Mouse (Mus musculus) embryonic facial prominence, embryonic 15.5 days (tissue): ENCODE results near the gene Gar1. TPM values are rescaled to one million over a fixed set of nuclear protein-coding genes. Genes with fewer than 3 reads are reported as not detected.
A peak's percentile ranks its signal among the peaks of the same experiment; 100 is the strongest.

ENCODE experiments used
- ATAC-seq: fragments of 200-750 bp; cut with Nextera tagmentation; 2 replicates; pipeline ENCODE4 v1.8.0; 2017; ENCODE audit warnings: low read depth, moderate TSS enrichment; ENCODE audit not compliant: insufficient number of reproducible peaks, low FRiP score, low TSS enrichment
- H3K27ac ChIP-seq: fragments of 300-500 bp; sonication (generic); replicated peaks from 2 replicates; pipeline ENCODE4 v1.5.1; 2015; ENCODE audit warnings: mild to moderate bottlenecking, inconsistent platforms
- H3K27me3 ChIP-seq: fragments of 300-500 bp; sonication (generic); 2 replicates; pipeline ENCODE4 v1.6.1; 2015; ENCODE audit warnings: inconsistent platforms
- H3K36me3 ChIP-seq: fragments of 300-500 bp; sonication (generic); 2 replicates; pipeline ENCODE4 v1.6.1; 2015; ENCODE audit warnings: mild to moderate bottlenecking, inconsistent platforms
- H3K4me1 ChIP-seq: fragments of 300-500 bp; sonication (generic); 2 replicates; pipeline ENCODE4 v1.6.1; 2015; ENCODE audit warnings: inconsistent platforms
- H3K4me2 ChIP-seq: fragments of 300-500 bp; sonication (generic); replicated peaks from 2 replicates; pipeline ENCODE4 v1.6.1; 2015; ENCODE audit warnings: mild to moderate bottlenecking, inconsistent platforms
- H3K4me3 ChIP-seq: fragments of 300-500 bp; sonication (generic); replicated peaks from 2 replicates; pipeline ENCODE4 v1.5.1; 2015; ENCODE audit warnings: mild to moderate bottlenecking, inconsistent platforms
- H3K9ac ChIP-seq: fragments of 300-500 bp; sonication (generic); 2 replicates; pipeline ENCODE4 v1.6.1; 2015; ENCODE audit warnings: inconsistent platforms
- H3K9me3 ChIP-seq: fragments of 300-500 bp; sonication (generic); replicated peaks from 2 replicates; pipeline ENCODE4 v1.6.1; 2016; ENCODE audit warnings: inconsistent platforms
- WGBS: fragments of 180-500 bp; shearing (Covaris S2); methylation state at CpG from one replicate; pipeline ENCODE4 v1.1.7; 2015; 5-methylcytosine and 5-hydroxymethylcytosine counted together
- polyA plus RNA-seq: library from polyadenylated mRNA; unstranded; fragments of >200 nt; fragmentation: Nextera tagmentation; extraction: Ambion mirVana; gene quantifications from 2 replicates; pipeline ENCODE4 v1.2.1, GENCODE M21; 2015

Gar1 gene
- polyA plus RNA-seq, 1 experiment from 2014 or later: 73.6 TPM

DNA sequence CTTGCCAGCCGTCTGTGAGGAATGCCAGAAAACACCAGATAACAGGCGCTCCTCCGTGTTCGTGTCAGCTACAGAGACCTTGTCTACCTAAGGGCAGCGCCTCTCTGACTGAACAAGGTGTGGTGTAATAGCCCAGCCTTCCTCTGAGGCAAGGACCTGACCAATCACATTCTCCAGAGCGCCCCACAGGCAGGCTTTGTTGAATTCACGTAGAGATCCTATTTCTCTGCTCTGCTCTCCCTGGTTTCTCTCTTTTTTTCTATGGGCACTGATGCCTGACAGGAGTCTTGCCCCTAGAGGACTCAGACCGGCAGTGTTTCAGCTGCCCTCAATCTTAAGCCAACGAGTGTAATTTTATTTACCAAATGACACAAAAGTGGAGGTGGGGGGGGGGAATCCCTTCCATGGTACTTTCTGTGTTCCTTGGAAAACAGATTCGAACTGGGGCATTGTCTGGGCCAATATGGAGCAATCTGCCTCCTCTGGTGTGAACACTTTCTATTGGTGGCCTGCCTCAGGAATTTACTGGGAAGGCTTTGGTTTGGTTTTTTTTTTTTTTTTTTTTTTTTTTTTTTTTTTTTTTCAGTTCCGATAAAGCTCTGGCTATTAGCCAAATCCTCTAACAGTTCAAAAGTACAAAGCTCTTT is 5.0 kb upstream of the Gar1 start:
- H3K4me2 ChIP-seq: peak overlapping the region; percentile 10; the same call in 1 of the 2 replicates
- no peak overlapping the region for H3K4me3 ChIP-seq
- no peak for ATAC-seq

DNA sequence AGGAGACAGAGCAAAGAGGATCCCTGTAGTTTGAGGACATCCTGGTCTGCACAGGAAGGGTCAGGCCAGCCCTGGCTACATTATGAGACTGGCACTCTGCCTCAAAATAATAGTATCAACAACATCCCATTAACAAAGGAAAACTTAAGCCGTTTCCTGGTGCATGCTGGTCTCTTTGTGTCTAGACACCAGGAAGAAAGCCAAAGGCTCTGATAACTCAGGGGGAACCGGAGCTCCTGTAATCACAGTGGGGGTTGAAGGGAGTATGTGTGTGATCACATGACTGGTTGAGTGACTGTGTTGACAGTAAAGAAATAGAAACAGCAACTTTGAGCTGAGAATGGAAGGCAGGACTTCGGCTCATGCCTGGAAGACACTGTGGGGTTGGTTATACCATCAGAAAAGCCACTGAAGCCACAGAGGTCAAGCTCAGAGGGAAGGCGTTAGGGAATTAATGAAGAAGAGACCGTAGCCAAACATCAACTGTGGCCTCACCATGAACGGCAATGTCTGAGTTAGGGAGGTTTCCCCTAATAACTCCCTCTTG is 4.3 kb upstream of the Gar1 start, which contains the start of gene Cfi:
Gene Cfi, plus strand, starts transcription at position 497 of the 547 bp plus-strand sequence.
- Histone ChIP-seq H3K4me1 (no peaks in the 10 kb centered on the region; the same call in 1 of the 2 replicates), H3K4me3 (no peak within 1 kb of the TSS), H3K27ac (no peak within 1 kb of the TSS), H3K36me3 (no peaks in the 10 kb centered on the region), H3K9ac (no peak within 1 kb of the TSS), H3K27me3 (peaks cover 3% of the 10 kb centered on the region; the same call in 1 of the 2 replicates), H3K9me3 (no peaks in the 10 kb centered on the region), H3K4me2 (peak within 1 kb of the TSS; percentile 10; the same call in 1 of the 2 replicates)
- no peak for ATAC-seq
- WGBS: 61% methylated on average over 6 of the region's 6 CpGs

More for the DNA sequence above, 5.0 kb upstream of the Gar1 start:
- no peak overlapping the region for H3K9ac ChIP-seq
- H3K9me3 ChIP-seq: no peaks in the 10 kb centered on the region
- peaks cover 3% of the 10 kb centered on the region; the same call in 1 of the 2 replicates for H3K27me3 ChIP-seq
- WGBS: 16% methylated on average over 11 of the region's 11 CpGs
- H3K4me1 ChIP-seq: no peaks in the 10 kb centered on the region; the same call in 1 of the 2 replicates
- no peaks in the 10 kb centered on the region for H3K36me3 ChIP-seq
- no peak overlapping the region for H3K27ac ChIP-seq

DNA sequence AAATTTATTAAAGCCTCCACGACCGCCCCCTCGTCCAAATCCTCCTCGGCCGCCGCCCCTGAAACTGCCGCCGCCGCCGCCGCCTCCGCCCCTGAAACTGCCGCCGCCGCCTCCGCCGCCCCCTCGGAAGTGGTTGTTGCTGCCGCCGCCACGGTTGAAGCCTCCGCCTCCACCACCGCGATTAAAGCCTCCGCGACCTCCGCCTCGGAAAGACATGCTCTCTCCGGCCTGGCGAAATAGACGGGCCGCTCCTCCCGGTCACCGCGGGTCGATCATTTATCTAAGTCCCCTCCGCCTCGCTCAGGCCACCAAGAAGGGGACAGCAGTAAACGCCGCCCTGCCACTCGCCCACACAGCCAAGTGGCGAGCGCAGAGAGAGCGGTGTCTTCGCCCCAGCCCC is 570 bp downstream of the Gar1 start:
- peak overlapping the region; percentile 82 for H3K4me3 ChIP-seq
- WGBS: 0% methylated on average over 38 of the region's 45 CpGs
- H3K9me3 ChIP-seq: no peaks in the 10 kb centered on the region
- H3K27ac ChIP-seq: peak overlapping the region; percentile 91
- ATAC-seq: peak; percentile 5; the same call in 1 of the 2 replicates
- peaks cover 3% of the 10 kb centered on the region; the same call in 1 of the 2 replicates for H3K27me3 ChIP-seq
- peak overlapping the region; percentile 76 for H3K9ac ChIP-seq
- H3K4me2 ChIP-seq: peak overlapping the region; percentile 75
- peaks cover 25% of the 10 kb centered on the region for H3K36me3 ChIP-seq
- H3K4me1 ChIP-seq: peaks cover 11% of the 10 kb centered on the region

DNA sequence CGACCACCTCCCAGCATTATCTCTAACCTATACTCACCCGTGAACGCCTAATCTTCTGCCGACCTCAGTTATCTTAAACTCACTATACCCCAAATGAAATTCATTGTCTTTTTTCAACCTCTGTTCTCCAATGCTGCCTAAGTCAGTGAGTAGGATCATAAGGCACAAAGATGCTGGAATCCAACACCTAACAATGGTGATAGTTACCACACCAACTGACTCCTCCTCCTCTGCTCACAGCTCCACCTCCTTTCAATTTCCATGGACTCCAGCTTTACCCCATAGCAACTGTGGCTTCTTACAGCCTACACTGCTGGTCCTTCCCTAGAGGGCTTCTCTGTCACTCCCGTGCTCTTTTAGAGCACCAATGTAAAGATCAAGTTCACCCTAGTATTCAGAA is 3.5 kb downstream of the Gar1 start:
- Histone ChIP-seq H3K4me2 (no peak overlapping the region), H3K27me3 (peaks cover 3% of the 10 kb centered on the region; the same call in 1 of the 2 replicates), H3K9ac (no peak overlapping the region), H3K9me3 (no peaks in the 10 kb centered on the region), H3K4me3 (no peak overlapping the region), H3K36me3 (peaks cover 49% of the 10 kb centered on the region), H3K4me1 (peaks cover 11% of the 10 kb centered on the region), H3K27ac (no peak overlapping the region)
- WGBS: 96% methylated on average over 5 of the region's 5 CpGs
- no peak for ATAC-seq

DNA sequence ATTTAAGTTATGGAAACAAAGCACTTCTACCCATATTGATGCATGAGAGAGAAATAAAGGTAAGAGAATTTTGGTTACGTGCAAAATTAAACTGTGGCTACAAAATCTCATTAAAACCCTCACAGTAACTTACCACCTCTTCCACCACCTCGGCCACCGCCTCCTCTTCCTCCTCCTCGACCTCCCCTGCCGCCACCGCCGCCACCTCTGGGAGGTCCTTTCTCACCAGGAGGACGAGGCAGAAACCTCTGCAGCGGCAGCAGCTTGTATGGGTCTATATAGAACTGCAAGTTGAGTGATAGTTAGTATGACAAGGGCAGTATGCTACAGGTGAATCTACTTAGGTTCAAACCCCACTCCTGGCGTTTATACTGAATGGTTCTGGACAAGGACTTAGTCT is 4.5 kb downstream of the Gar1 start:
- H3K9me3 ChIP-seq: no peaks in the 10 kb centered on the region
- ATAC-seq: no peak
- H3K27ac ChIP-seq: no peak overlapping the region
- peaks cover 49% of the 10 kb centered on the region for H3K36me3 ChIP-seq
- no peak overlapping the region for H3K9ac ChIP-seq
- H3K4me1 ChIP-seq: peaks cover 11% of the 10 kb centered on the region
- H3K4me2 ChIP-seq: no peak overlapping the region
- WGBS: 91% methylated on average over 10 of the region's 10 CpGs
- no peaks in the 10 kb centered on the region for H3K27me3 ChIP-seq
- H3K4me3 ChIP-seq: no peak overlapping the region

DNA sequence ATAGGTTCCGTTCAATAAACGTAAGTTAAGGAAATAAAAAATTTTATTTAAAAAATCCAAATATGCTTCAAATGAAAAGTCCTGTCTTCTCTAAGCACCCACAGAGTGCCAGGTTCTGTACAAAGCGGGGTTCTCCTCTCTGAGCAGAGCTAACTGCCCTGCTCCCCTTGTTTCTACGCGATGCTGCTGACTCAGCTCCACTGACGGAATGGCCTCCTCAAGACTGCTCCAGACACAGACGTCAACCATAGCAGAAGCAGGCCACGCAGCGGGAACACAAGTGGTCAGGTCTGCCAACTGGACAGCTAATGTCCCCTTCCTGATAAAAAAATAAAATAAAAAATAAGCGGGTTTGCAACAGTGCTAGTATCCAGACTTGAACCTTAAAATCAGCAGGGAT is 6.3 kb downstream of the Gar1 start:
- no peak overlapping the region for H3K4me2 ChIP-seq
- no peak overlapping the region for H3K4me3 ChIP-seq
- H3K4me1 ChIP-seq: peaks cover 7% of the 10 kb centered on the region
- no peaks in the 10 kb centered on the region for H3K27me3 ChIP-seq
- H3K27ac ChIP-seq: no peak overlapping the region
- no peak overlapping the region for H3K9ac ChIP-seq
- no peaks in the 10 kb centered on the region for H3K9me3 ChIP-seq
- H3K36me3 ChIP-seq: peaks cover 49% of the 10 kb centered on the region
- 91% methylated on average over 10 of the region's 10 CpGs for WGBS
- no peak for ATAC-seq

DNA sequence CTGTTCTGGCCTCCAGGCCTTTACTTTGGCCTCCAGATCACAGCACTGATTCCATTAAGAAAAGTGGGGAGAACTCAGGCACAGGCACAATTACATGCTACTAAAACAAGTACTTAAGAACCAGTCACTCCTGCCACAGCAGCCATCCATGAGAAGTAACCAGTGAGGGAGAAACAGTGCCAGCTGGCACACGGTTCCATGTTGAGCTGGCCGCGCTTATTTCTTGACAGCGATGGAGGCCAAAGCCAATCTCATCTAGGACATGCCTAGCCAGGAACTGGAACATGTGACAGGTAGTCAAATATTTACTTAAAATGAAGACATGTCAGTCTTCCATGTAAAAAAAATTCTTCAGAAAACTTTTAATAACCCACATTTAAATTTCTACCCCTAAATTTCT is 7.0 kb downstream of the Gar1 start:
- Histone ChIP-seq H3K4me3 (no peak overlapping the region), H3K4me1 (no peaks in the 10 kb centered on the region), H3K4me2 (no peak overlapping the region), H3K27me3 (no peaks in the 10 kb centered on the region), H3K36me3 (peaks cover 49% of the 10 kb centered on the region), H3K27ac (no peak overlapping the region), H3K9me3 (no peaks in the 10 kb centered on the region), H3K9ac (no peak overlapping the region)
- WGBS: 94% methylated on average over 4 of the region's 4 CpGs
- no peak for ATAC-seq

DNA sequence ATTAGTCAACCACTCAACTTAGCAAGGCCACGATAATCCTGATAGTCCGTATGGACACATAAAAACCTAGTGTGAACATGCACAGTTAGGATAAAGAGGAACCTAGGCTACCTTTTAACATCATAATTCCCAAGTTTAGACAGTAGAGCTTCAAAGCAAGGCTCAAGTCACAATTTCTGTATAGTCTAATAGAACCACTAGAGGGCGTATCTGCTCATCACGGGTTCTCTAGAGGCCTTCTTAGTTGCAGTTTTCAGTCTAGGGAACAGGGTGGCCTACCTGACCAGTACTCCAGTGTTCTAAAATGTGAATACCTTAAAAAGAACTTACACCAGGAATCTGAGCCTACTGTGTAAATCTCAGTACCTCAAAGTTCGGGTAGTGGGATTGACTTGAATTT is 7.9 kb downstream of the Gar1 start:
- H3K27ac ChIP-seq: no peak overlapping the region
- no peak for ATAC-seq
- H3K4me2 ChIP-seq: no peak overlapping the region
- no peaks in the 10 kb centered on the region for H3K4me1 ChIP-seq
- WGBS: 52% methylated on average over 5 of the region's 5 CpGs
- no peaks in the 10 kb centered on the region for H3K9me3 ChIP-seq
- no peak overlapping the region for H3K4me3 ChIP-seq
- no peaks in the 10 kb centered on the region for H3K27me3 ChIP-seq
- H3K9ac ChIP-seq: no peak overlapping the region
- H3K36me3 ChIP-seq: peaks cover 48% of the 10 kb centered on the region

DNA sequence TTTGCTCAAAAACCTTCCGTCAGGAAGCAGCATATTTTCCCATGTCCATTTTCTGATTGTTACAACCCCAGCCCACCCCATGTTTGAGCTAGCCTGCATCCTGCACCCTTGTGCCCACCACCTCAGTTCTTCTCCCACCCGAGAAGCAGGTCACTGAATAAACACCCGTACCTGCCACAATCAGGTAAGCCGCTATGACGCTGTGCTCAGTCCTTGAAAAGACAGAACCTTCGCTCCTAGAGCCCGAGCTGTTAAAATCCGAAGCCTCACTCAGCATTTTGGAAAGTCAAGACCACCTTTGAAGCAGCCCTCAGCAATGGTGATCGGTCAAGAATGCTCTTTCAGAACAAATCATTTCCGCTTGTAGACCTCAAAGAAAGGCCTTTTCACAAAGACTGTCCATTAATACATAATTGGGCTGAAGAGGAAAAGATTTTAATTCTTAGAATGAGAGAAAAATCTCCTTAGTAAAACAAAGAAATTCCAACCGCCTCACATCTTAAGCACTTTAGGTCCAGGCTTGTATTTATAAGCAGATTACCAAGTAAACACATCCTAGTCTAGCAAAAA is 8.9 kb downstream of the Gar1 start, which contains the start of gene Rrh:
Gene Rrh, minus strand, starts transcription at position 382 of the 570 bp plus-strand sequence.
- WGBS: 86% methylated on average over 11 of the region's 11 CpGs
- H3K9ac ChIP-seq: no peak within 1 kb of the TSS
- no peak for ATAC-seq
- H3K4me2 ChIP-seq: no peak within 1 kb of the TSS
- no peak within 1 kb of the TSS for H3K4me3 ChIP-seq
- H3K4me1 ChIP-seq: no peaks in the 10 kb centered on the region
- no peaks in the 10 kb centered on the region for H3K9me3 ChIP-seq
- H3K27me3 ChIP-seq: no peaks in the 10 kb centered on the region
- H3K36me3 ChIP-seq: peaks cover 40% of the 10 kb centered on the region
- no peak within 1 kb of the TSS for H3K27ac ChIP-seq

DNA sequence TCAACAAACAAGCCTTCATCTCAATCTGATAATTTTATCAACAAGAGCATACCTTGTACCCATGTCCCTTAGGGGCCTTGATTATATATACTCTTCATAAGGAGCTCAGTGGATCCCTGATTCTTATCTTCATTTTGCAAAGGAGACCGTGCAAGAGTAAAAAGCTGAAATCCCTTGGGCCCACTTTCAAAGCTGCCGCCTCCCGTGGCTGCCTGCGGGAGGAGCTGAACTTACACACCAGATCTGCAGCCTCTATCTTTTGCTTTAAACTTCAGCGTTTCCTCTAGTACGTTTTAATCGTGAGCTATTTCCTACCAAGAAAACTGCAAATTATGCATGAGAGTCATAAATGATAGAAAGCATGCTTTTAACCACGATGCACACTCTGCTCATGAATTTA is 9.5 kb downstream of the Gar1 start:
- Histone ChIP-seq H3K27me3 (no peaks in the 10 kb centered on the region), H3K9ac (no peak overlapping the region), H3K4me1 (no peaks in the 10 kb centered on the region), H3K36me3 (peaks cover 37% of the 10 kb centered on the region), H3K9me3 (no peaks in the 10 kb centered on the region), H3K4me2 (no peak overlapping the region), H3K27ac (no peak overlapping the region), H3K4me3 (no peak overlapping the region)
- 69% methylated on average over 8 of the region's 8 CpGs for WGBS
- no peak for ATAC-seq

DNA sequence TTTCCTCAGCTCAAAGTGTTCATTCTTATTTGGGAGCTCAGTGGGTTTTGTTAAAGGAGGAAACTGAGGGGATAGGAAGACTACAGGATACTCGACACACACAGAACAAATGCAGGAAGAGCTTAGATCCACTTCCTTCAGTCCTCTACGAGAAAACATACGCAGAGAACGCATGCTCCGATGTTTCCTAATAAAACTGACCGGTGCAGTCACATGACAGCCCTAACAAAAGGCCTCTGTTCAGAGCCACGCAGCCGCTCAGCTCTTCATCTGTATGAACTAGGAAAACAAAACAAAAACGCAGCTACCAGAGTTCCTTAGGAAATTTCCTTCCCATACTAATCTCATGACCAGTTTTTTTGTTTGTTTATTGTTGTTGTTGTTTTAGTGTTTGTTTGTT is 10.3 kb downstream of the Gar1 start:
- Histone ChIP-seq H3K4me3 (no peak overlapping the region), H3K27ac (no peak overlapping the region), H3K27me3 (no peaks in the 10 kb centered on the region), H3K36me3 (peaks cover 30% of the 10 kb centered on the region), H3K4me1 (no peaks in the 10 kb centered on the region), H3K9me3 (no peaks in the 10 kb centered on the region), H3K9ac (no peak overlapping the region), H3K4me2 (no peak overlapping the region)
- 40% methylated on average over 9 of the region's 9 CpGs for WGBS
- ATAC-seq: no peak
